Mouse (Mus musculus): ENCODE measurements around the gene Vmn1r60.
"Not testable (repeated sequence)": the region's sequence is repeated elsewhere in the genome, so short reads cannot be mapped to it uniquely, and the experiment has no call there.

Gene Vmn1r60

DNA sequence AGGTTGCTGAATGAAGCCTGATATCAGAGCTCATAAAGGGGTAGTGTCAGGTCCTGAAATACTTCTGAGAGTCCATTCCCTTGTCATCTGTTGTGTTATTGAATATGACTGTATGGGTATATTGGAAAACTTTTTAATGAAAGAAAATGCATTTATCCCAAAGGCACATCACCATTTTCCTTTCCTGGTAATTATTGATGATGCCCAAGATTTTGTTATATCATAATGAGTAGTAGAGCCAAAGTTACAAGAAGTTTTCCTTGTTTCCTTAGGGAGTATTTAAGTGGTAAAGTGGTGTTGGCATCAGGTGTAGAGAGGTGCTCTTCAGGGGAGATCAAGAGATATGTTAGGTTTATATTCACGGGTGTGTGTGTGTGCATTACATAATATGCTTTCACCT lies at the start of gene Vmn1r60:
TSS of gene Vmn1r60 (minus strand) at position 101 of the 400 bp plus-strand sequence.
- not testable (repeated sequence) for DNase-seq (ENCODE audit: low read depth, low spot score)

DNA sequence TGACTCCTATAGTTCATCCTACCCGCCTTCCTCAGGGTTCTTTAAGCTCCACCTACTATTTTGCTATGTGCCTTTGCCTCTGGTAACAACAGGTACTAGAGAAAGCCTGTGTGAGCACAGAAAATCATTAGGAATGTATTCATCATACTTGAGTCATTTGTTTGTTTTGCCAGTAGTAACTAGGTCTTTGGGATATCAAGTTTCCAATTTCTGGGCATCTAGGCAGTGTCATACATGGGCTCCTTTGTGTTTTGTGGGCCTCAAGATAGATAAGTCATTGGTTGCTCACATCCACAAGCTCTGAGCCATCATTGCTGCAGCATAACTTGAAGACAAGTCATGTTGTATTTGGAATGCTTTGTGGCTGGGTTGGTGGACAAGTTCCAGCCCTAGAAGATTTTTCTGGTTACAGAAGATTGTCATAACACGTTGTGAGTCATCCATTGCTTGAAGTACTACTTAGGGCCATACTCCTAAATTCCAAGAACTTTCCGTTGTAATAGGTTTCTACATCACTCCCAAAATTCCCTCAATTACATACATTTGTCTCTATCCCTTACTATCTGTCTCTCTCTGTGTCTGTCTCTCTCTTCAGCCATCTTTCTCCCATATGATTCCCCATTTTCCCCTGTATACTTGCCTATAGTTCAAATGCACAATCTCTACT lies 6.2 kb downstream of the Vmn1r60 start:
- DNase-seq (ENCODE audit: low read depth, low spot score), result not testable (repeated sequence)

DNA sequence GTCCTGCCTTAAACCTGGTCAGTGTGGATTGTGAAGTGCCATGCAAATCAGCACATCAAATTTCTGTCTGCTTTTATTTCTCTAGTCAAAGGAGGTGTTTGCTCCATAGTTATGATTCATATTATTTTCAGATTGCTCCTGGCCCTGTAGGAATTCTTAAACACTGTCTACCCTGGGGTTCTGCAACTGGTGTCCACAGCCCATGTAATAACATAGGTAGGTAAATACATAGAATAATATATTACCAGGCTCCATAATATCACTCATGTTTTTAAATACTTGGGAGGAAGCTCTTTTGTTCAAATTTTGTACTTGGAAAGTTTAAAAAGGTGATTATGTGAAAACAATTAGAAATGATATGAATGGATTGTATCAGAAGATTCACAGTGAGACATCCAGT lies 53.3 kb downstream of the Vmn1r60 start, which contains the start of gene Vmn2r28:
TSS of gene Vmn2r28 (minus strand) at position 101 of the 400 bp plus-strand sequence.
- not testable (repeated sequence) for DNase-seq (ENCODE audit: low read depth, low spot score)
